Mouse (Mus musculus) adrenal gland, postnatal 4 days (tissue): ENCODE results near the gene Clstn1. TPM values are rescaled to one million over a fixed set of nuclear protein-coding genes. Genes with fewer than 3 reads are reported as not detected.
A peak's percentile ranks its signal among the peaks of the same experiment; 100 is the strongest.
"Not testable (repeated sequence)": the region's sequence is repeated elsewhere in the genome, so short reads cannot be mapped to it uniquely, and the experiment has no call there.

ENCODE experiments used
- DNase-seq, 2 experiments: peaks; one replicate each; pipeline ENCODE4 v3.0.0; 2021 to 2022; ENCODE audit warnings: low spot score in 2 of 2, mixed read lengths in 2 of 2
- total RNA-seq, 2 experiments: library from RNA; stranded (reverse); gene quantifications; 2 replicates each; pipeline ENCODE4 v1.2.3; 2021

Clstn1 gene
- total RNA-seq, 2 experiments from 2014 or later: 116 to 127 TPM

- no peak for DNase-seq
Observed at GRCm38 (mm10) chr4:149594913-149595581, 8.8 kb downstream of the Clstn1 start.

DNA sequence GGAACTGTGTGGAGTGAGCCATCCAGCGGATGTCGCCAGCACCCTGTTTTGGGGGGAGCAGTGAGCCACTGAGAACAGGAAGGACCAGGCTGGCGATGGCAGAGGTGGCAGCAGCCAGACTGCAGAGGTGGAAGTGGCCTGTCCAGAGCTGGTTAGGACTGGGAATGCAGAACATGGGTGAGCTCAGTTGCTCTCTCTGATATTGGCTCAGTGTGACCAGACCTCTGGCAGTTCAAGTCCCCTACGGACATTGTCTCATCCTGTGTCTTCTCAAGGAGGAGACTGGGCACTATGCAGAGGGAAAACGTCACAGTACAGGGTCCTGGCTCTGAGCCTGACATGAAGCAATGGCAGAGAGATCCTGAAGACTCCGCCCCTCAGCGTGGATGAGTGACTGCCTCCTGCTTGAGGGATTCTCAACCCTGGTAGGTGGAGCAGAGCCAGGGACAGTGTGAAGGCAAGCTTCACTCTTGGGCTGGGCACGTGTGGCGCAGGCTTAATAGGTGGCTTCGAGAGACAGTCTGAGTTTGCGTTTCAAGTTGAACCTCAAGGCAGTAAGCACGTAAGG lies 11.5 kb downstream of the Clstn1 start:
- DNase-seq: no peak

GRCm38 (mm10) chr4:149599549-149599948 lies 13.3 kb downstream of the Clstn1 start:
- DNase-seq: no peak

GRCm38 (mm10) chr4:149600130-149600529 lies 13.9 kb downstream of the Clstn1 start:
- no peak for DNase-seq

- DNase-seq: no peak
Observed at GRCm38 (mm10) chr4:149601484-149601883, 15.2 kb downstream of the Clstn1 start.

DNA sequence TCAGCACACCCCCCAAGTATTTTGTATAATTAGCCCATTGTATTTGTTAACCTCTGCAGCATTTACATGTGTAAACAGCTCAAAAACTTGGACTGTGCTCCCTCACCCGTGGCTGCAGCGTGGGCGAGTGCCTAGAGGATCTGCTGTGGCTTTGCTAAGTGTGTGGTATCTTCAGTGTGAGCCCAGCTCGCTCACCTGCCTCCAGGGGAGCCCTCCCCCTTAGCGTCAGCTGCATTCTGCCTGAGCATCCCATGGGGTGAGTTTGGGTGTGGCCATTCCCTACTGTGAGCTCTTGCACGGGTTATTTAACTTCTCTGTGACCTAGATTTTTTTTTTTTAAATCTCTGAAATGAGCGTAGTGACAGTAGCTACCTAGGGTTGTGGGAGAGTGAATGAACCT lies 16.0 kb downstream of the Clstn1 start:
- DNase-seq: no peak

DNA sequence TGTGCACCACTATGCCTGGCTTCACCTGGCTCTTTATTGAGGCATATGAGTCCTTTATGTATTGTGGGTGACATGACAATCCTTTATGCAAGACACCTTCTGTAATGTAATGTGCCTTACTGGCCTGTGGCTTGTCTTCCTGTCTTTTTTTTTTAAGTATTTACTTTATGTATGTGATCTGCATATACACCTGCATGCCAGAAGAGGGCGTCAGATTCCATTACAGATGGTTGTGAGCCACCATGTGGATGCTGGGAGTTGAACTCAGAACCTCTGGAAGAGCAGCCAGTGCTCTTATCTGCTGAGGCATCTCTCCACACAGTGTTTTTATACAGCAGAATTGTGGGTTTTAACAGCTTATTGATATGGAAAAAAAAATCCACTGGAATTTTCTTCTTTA lies 17.6 kb downstream of the Clstn1 start:
- DNase-seq: no peak

DNA sequence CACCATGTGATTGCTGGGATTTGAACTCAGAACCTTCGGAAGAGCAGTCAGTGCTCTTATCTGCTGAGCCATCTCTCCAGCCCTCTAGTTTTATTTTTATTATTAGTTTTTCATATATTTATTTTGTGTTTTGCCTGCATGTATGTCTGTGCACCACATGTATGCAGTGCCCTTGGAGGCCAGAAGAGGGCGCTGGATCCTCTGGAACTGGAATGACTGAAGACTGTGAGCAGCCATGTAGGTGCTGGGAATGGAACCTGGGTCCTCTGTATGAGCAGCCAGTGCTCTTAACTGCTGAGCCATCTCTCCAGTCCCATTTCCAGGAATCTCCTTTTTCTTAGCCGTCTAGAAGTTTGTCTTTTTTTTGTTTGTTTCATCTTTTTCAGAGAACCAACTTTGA lies 18.2 kb downstream of the Clstn1 start:
- DNase-seq: no peak

- DNase-seq: no peak
Observed at GRCm38 (mm10) chr4:149606056-149606455, 19.8 kb downstream of the Clstn1 start.

DNA sequence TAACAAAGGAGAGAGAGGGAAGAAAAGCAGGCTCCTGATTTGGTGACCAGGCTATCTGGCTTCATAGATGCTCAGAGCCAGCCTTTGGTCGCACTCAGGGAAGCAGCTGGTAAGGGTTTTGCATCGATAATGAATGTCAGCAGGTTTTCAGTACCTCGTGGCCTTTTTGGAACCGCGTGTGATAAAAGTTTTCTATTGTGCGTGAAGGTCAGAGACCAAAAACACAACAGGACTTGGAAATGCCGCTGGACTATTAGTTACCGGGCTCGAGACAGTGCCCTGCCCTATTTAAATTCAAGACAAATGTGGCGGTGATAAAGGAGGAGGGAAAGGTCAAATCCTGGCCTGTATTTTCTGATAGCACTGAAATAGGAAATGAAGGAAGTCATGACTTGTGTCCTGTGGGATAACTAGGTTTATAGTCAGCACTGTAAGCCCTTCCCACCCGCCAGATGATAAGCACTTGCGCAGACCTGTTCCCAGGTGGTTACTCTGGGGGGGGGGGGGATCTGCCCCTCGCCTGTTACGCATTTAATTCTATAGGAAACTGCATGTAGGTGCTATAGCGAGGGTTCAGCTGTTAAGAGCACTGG lies 20.6 kb downstream of the Clstn1 start:
- no peak for DNase-seq

- no peak for DNase-seq
Observed at GRCm38 (mm10) chr4:149607591-149608308, 21.5 kb downstream of the Clstn1 start.

- DNase-seq: no peak
Observed at GRCm38 (mm10) chr4:149608309-149608638, 22.0 kb downstream of the Clstn1 start.

- DNase-seq: no peak
Observed at GRCm38 (mm10) chr4:149609256-149610025, 23.2 kb downstream of the Clstn1 start.

DNA sequence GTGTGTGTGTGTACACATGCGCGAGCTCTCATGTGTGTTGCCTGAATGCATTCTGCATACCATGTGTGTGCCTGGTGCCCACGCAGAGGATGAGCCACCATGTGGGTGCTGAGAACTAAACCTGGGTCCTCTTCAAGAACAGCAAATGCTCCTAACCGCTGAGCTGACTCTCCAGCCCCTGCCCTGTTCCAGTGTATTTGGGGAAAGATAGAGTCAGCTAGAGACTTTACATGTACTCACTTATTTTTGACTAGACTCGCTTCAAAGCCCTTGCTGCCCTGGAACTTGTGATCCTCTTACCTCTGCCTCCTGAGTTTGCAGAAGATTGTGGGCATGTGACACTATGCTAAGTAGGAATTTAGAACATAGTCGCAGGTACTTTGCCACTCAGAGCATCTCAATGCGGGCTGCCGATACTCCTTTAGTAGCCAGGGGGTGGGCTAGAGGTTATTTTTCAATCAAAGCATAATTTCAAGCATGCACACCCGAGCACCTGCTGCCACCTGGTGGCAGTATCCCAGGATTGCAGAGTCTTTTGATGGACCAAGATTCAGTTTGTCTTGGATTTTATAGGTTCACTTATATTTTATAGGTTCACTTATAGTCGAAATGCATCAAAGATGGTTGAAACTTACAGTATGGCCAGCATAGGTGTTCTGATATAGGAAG lies 25.2 kb downstream of the Clstn1 start:
- DNase-seq: peak in 1 of 2 experiments; percentile 19

- DNase-seq: not testable (repeated sequence)
Observed at GRCm38 (mm10) chr4:149613497-149613896, 27.2 kb downstream of the Clstn1 start.

DNA sequence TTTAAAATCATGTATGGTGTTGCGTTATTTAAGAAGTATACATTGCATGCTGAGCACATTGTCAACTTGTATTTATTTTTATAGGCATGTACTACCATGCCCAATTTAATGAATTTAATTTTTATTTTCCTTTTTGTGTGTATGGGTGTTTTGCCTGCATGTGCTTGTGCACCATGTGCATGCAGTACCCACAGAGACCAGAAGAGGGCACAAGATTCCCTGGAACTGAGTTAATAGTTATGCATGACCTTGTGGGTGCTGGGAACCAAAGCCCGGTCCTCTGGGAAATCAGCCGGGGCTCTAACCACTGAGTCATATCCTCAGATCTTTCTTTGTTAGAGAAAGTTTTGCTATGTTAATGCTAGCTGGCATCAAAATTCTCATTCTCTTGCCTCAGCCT lies 28.6 kb downstream of the Clstn1 start:
- DNase-seq: no peak

DNA sequence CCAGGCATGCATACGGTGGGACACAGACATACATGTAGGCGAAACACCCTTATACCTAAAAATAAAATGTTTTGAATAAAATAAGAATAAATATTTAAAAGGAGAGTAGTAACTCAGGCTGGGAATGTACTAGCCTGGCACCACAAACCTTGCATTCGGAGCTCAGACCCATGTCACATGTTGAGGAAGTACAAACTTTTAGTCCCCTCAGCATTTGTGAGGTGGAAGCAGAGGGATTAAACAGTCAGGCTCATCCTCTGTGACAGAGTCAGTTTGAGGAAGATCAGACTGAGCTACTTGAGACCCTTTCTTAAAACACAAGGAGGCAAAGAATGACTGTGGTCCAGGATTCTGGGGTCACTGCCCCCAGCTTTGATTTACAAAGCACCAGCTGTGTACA lies 30.7 kb downstream of the Clstn1 start:
- DNase-seq: not testable (repeated sequence)

DNA sequence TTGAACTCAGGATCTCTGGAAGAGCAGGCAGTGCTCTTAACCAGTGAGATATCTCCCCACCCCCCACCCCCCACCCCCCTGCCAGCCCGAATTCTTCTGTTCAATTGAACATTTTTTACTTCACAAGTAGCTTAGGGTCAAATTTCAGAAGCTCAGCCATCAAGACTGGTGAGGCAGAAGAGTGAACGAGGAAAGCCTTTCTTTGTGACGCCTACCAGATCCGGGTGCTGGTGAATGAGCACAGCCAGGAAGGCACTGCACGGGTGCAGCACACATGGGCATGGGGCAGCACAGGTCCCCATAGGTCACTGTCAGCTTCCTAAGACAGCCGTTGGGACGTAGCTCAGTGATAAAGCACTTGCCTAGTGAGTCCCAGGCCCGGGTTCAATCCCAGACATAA lies 33.7 kb downstream of the Clstn1 start:
- DNase-seq: no peak

DNA sequence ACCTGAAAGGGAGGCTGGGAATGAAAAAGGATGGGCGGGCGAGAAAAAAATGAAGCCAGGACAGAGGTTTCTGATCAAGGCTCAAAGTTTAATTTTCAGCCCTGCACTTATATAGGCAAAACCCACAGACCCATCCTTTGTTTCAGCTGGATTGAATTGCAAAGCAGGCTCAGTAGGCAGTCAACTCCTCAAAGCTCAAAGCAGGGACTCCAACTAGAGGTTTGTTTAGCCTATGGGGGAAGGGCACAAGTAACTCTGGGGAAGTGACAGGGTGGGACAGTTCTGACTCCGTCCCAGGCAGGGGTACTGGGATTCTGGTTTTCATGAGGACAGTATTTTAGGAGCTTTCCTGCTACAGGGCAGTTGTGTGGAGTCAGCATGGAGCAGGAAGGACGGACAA lies 35.0 kb downstream of the Clstn1 start:
- DNase-seq: no peak

DNA sequence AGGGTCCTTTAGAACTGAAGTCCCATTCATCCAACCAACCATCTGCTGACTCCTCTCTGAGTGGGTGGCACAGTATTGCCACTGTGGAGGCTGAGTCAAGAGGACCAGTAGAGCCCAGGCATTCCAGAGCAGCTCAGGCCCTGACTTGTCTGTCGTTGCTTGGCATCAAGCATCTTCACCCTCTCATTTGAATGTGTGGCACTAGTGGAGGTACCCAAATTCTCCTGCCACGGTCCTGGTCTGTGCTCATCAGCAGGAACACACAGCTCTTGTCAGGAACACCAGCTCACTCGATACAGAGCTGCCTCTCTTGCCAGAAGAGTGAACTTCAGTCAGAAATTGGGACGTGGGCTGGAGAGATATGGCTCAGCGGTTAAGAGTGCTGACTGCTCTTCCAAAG lies 37.4 kb downstream of the Clstn1 start:
- no peak for DNase-seq

DNA sequence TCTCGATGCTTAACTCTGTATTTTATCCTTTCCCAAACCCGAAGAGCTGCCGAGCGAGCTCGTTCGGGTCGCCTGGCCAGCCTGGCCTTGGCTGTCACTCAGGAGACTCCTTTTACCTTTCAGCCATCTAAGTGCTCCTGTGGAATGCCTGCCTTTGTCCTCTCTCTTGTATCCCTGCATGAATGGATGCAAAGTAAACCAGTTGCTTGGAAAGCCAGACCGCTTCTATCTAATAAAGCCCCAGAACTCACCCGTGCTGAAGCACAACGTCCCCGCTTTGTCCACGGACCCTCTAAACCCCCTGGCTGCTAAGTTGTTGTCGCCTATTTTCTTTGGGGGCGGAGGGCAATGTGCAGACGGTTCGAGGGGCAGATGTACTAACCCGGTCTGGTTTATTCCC lies 40.5 kb downstream of the Clstn1 start:
- DNase-seq: no peak
